Mouse (Mus musculus) bone marrow, adult 2 months (tissue): ENCODE measurements around the gene Boll.

Experiments
- CTCF ChIP-seq: fragments of 200-500 bp; IDR thresholded peaks from 2 replicates; pipeline ENCODE4 v1.5.1; 2011; ENCODE audit warnings: low read length, control low read depth; ENCODE audit not compliant: control insufficient read depth, insufficient read depth
- POLR2A ChIP-seq: fragments of 200-500 bp; IDR thresholded peaks from 2 replicates; pipeline ENCODE4 v1.6.1; 2011; ENCODE audit warnings: low read depth, mild to moderate bottlenecking, control low read depth, low read length, borderline replicate concordance; ENCODE audit not compliant: control insufficient read depth

- no peak for TF ChIP-seq CTCF
- TF ChIP-seq POLR2A, result no peak
Observed at GRCm38 (mm10) chr1:55362634-55363033, 635 bp downstream of the Boll start.
